Mouse (Mus musculus) adrenal gland, postnatal 10 days (tissue): ENCODE results near the gene Trpm4. TPM values are rescaled to one million over a fixed set of nuclear protein-coding genes. Genes with fewer than 3 reads are reported as not detected.

ENCODE experiments used
- DNase-seq: peaks from one replicate; pipeline ENCODE4 v3.0.0; 2021; ENCODE audit warnings: mixed read lengths
- total RNA-seq, 2 experiments: library from RNA; stranded (reverse); gene quantifications; 2 replicates each; pipeline ENCODE4 v1.2.3; 2021

Trpm4 gene
- total RNA-seq, 2 experiments from 2014 or later = 15.9 to 26.8 TPM

DNA sequence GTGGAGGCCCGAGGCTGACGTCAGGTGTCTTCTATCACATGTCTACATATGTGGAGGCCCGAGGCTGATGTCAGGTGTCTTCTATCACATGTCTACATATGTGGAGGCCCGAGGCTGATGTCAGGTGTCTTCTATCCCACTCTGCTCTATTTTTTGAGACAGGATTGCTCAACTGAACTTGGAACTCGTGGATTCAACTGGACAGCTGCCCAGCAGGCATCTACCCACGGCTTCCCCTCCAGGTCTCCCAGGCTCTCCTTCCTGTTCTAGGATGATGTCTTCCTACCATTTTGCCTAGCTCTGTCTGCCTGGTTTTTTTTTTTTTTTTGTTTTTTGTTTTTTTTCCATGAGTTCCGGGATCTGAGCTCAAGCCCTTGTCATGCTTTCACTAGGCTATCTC is 77.8 kb downstream of the Trpm4 start:
- DNase-seq = peak; percentile 59

DNA sequence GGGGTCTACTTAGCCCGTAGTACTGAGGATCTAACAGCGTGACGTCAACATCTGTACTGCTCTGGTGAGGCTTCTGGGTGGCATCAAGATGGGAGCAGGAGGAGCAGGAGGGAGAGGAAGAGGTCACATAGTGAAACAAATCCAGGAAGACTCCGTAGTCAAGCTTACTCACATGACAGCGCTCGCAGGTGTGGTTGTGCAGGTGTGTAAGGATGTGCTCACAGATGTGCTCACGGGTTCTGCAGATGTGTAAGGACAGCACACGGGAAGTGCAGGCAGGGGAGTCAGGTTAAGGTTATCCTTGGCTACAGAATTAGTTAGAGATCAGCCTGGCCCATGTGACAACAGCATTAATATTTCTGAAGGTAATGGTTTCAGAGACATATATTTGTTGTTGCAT is 79.8 kb downstream of the Trpm4 start:
- DNase-seq = no peak

Other genes with a start within 250 kb of the Trpm4 start
- gene Rcn3, start 241.6 kb downstream of the Trpm4 start, total RNA-seq = 10 to 100 TPM; 65.2 to 71.2 TPM
- 100 to 1,000 TPM; 169 to 185 TPM for gene Fcgrt, start 229.9 kb downstream of the Trpm4 start, total RNA-seq
- 1,000 to 10,000 TPM; 1,283 to 1,295 TPM for gene Rps11, start 209.3 kb downstream of the Trpm4 start, total RNA-seq
- 1,000 to 10,000 TPM; 1,643 to 1,697 TPM for gene Rpl13a, start 205.0 kb downstream of the Trpm4 start, total RNA-seq
- not detected for gene Gm45713, start 197.5 kb downstream of the Trpm4 start, total RNA-seq
- 10 to 100 TPM in 1 of 2 experiments, 1 to 10 TPM in 1; 9.7 to 18.1 TPM for gene Flt3l, start 197.3 kb downstream of the Trpm4 start, total RNA-seq
- 10 to 100 TPM; 59.0 to 68.5 TPM for gene Pih1d1, start 179.5 kb downstream of the Trpm4 start, total RNA-seq
- 10 to 100 TPM; 50.6 to 68.2 TPM for gene Aldh16a1, start 179.2 kb downstream of the Trpm4 start, total RNA-seq
- gene Slc17a7, start 169.8 kb downstream of the Trpm4 start, total RNA-seq = under 1 TPM; 0.18 to 0.42 TPM
- not detected for gene Gfy, start 154.2 kb downstream of the Trpm4 start, total RNA-seq
- not detected for gene Pth2, start 152.8 kb downstream of the Trpm4 start, total RNA-seq
- under 1 TPM in 1 of 2 experiments, not detected in 1; 0.36 TPM for gene Ccdc155, start 128.9 kb downstream of the Trpm4 start, total RNA-seq
- gene Dkkl1, start 121.6 kb downstream of the Trpm4 start, total RNA-seq = under 1 TPM in 1 of 2 experiments, not detected in 1; 0.30 TPM
- gene Tead2, start 118.0 kb downstream of the Trpm4 start, total RNA-seq = 10 to 100 TPM; 21.0 to 24.0 TPM
- gene Cd37, start 94.7 kb downstream of the Trpm4 start, total RNA-seq = 10 to 100 TPM; 13.9 to 17.6 TPM
- under 1 TPM in 1 of 2 experiments, not detected in 1; 0.12 TPM for gene Slc6a16, start 92.7 kb downstream of the Trpm4 start, total RNA-seq
- gene Slc6a21, start 56.3 kb downstream of the Trpm4 start, total RNA-seq = under 1 TPM in 1 of 2 experiments, not detected in 1; 0.42 TPM
- gene Hrc, start 1.5 kb upstream of the Trpm4 start, total RNA-seq = 10 to 100 TPM; 10.7 to 47.8 TPM
- 1 to 10 TPM; 1.9 to 3.0 TPM for gene Ppfia3, start 33.2 kb upstream of the Trpm4 start, total RNA-seq
- 1 to 10 TPM in 1 of 2 experiments, under 1 TPM in 1; 0.90 to 2.9 TPM for gene Lin7b, start 36.8 kb upstream of the Trpm4 start, total RNA-seq
- 100 to 1,000 TPM; 208 to 341 TPM for gene Snrnp70, start 62.0 kb upstream of the Trpm4 start, total RNA-seq
- 1 to 10 TPM in 1 of 2 experiments, under 1 TPM in 1; 0.75 to 2.6 TPM for gene Kcna7, start 71.9 kb upstream of the Trpm4 start, total RNA-seq
- under 1 TPM; 0.12 to 0.33 TPM for gene Ntf5, start 79.9 kb upstream of the Trpm4 start, total RNA-seq
- gene Lhb, start 87.0 kb upstream of the Trpm4 start, total RNA-seq = not detected
- 10 to 100 TPM; 66.7 to 92.5 TPM for gene Gys1, start 101.1 kb upstream of the Trpm4 start, total RNA-seq
- gene Ruvbl2, start 104.3 kb upstream of the Trpm4 start, total RNA-seq = 10 to 100 TPM; 50.2 to 58.9 TPM
- 100 to 1,000 TPM; 527 to 606 TPM for gene Ftl1, start 126.1 kb upstream of the Trpm4 start, total RNA-seq
- gene Bax, start 133.1 kb upstream of the Trpm4 start, total RNA-seq = 10 to 100 TPM; 52.7 to 53.6 TPM
- under 1 TPM; 0.64 to 0.69 TPM for gene Tulp2, start 148.1 kb upstream of the Trpm4 start, total RNA-seq
- 10 to 100 TPM; 26.0 to 27.9 TPM for gene Gm45808, start 153.0 kb upstream of the Trpm4 start, total RNA-seq
- gene Dhdh, start 155.0 kb upstream of the Trpm4 start, total RNA-seq = 10 to 100 TPM; 42.4 to 47.3 TPM
- 100 to 1,000 TPM; 175 to 201 TPM for gene Nucb1, start 176.6 kb upstream of the Trpm4 start, total RNA-seq
- gene Ppp1r15a, start 192.5 kb upstream of the Trpm4 start, total RNA-seq = 10 to 100 TPM; 28.0 to 48.2 TPM
- gene Plekha4, start 192.6 kb upstream of the Trpm4 start, total RNA-seq = 1 to 10 TPM; 5.4 to 9.2 TPM
- gene Hsd17b14, start 221.1 kb upstream of the Trpm4 start, total RNA-seq = 1 to 10 TPM in 1 of 2 experiments, under 1 TPM in 1; 0.93 to 1.4 TPM
- 100 to 1,000 TPM; 114 to 118 TPM for gene Bcat2, start 236.4 kb upstream of the Trpm4 start, total RNA-seq